Mouse (Mus musculus) kidney, embryonic 15.5 days (tissue): Measurements from ENCODE around the gene Enkd1. TPM values are rescaled to one million over a fixed set of nuclear protein-coding genes. Genes with fewer than 3 reads are reported as not detected.

Source experiments
- polyA plus RNA-seq: library from polyadenylated mRNA; unstranded; fragments of >200 nt; fragmentation: Nextera tagmentation; extraction: Ambion mirVana; gene quantifications from 2 replicates; pipeline ENCODE4 v1.2.1, GENCODE M21; 2015

Gene Enkd1
- polyA plus RNA-seq, 1 experiment from 2014 or later, result 31.0 TPM

Other genes starting within 250 kb of the Enkd1 start
- 30.7 and 38.3 TPM in 2 replicates for gene Tppp3, start 236.7 kb downstream of the Enkd1 start, polyA plus RNA-seq
- 39.2 and 43.7 TPM in 2 replicates for gene Zdhhc1, start 211.3 kb downstream of the Enkd1 start, polyA plus RNA-seq
- 30.0 and 35.6 TPM in 2 replicates for gene Hsd11b2, start 189.5 kb downstream of the Enkd1 start, polyA plus RNA-seq
- 85.8 and 88.3 TPM in 2 replicates for gene Atp6v0d1, start 142.2 kb downstream of the Enkd1 start, polyA plus RNA-seq
- 33.3 and 39.5 TPM in 2 replicates for gene Ripor1, start 103.0 kb downstream of the Enkd1 start, polyA plus RNA-seq
- gene Ctcf, start 71.6 kb downstream of the Enkd1 start, polyA plus RNA-seq, result 134 TPM in 2 replicates
- gene Agrp, start 70.8 kb downstream of the Enkd1 start, polyA plus RNA-seq, result 0.83 and 1.1 TPM in 2 replicates
- 0.63 and 0.78 TPM in 2 replicates for gene Carmil2, start 21.9 kb downstream of the Enkd1 start, polyA plus RNA-seq
- 55.3 and 67.2 TPM in 2 replicates for gene Acd, start 7.1 kb downstream of the Enkd1 start, polyA plus RNA-seq
- gene Pard6a, start 7.1 kb downstream of the Enkd1 start, polyA plus RNA-seq, result 16.9 and 18.0 TPM in 2 replicates
- 0.26 TPM in 1 of 2 replicates, not detected in the other for gene 4933405L10Rik, start 555 bp downstream of the Enkd1 start, polyA plus RNA-seq
- gene Gfod2, start 50.5 kb upstream of the Enkd1 start, polyA plus RNA-seq, result 21.2 and 23.7 TPM in 2 replicates
- 12.2 and 13.8 TPM in 2 replicates for gene Ranbp10, start 119.1 kb upstream of the Enkd1 start, polyA plus RNA-seq
- 0.13 and 0.14 TPM in 2 replicates for gene Tsnaxip1, start 119.5 kb upstream of the Enkd1 start, polyA plus RNA-seq
- gene Cenpt, start 145.1 kb upstream of the Enkd1 start, polyA plus RNA-seq, result 42.0 and 47.0 TPM in 2 replicates
- 66.9 and 67.5 TPM in 2 replicates for gene Thap11, start 146.9 kb upstream of the Enkd1 start, polyA plus RNA-seq
- 283 and 294 TPM in 2 replicates for gene Nutf2, start 152.4 kb upstream of the Enkd1 start, polyA plus RNA-seq
- 47.1 and 51.9 TPM in 2 replicates for gene Edc4, start 172.7 kb upstream of the Enkd1 start, polyA plus RNA-seq
- 0.78 and 0.92 TPM in 2 replicates for gene Nrn1l, start 185.4 kb upstream of the Enkd1 start, polyA plus RNA-seq
- 36.4 and 41.9 TPM in 2 replicates for gene Pskh1, start 192.2 kb upstream of the Enkd1 start, polyA plus RNA-seq
- gene Ctrl, start 225.7 kb upstream of the Enkd1 start, polyA plus RNA-seq, result 1.2 and 1.7 TPM in 2 replicates
- gene Psmb10, start 230.2 kb upstream of the Enkd1 start, polyA plus RNA-seq, result 43.8 and 44.5 TPM in 2 replicates
- 1.3 and 2.8 TPM in 2 replicates for gene Lcat, start 235.2 kb upstream of the Enkd1 start, polyA plus RNA-seq